Mouse (Mus musculus): ENCODE results near the gene Sdcbp2. TPM values are rescaled to one million over a fixed set of nuclear protein-coding genes. Genes with fewer than 3 reads are reported as not detected.
"Not testable (repeated sequence)": the region's sequence is repeated elsewhere in the genome, so short reads cannot be mapped to it uniquely, and the experiment has no call there.

The Sdcbp2 gene
- polyA plus RNA-seq, 1 experiment from 2014 or later = 0.24 TPM

GRCm38 (mm10) chr2:151609974-151610373 is 37.6 kb downstream of the Sdcbp2 start:
- Histone ChIP-seq H3K9ac (ENCODE audit: low read depth, low read length) (no peak overlapping the region), H3K9me3 (replicated peaks; ENCODE audit: control insufficient read depth, low read length) (no peaks in the 10 kb centered on the region), H3K27me3 (ENCODE audit: control insufficient read depth, insufficient read depth, low read depth, low read length) (no peaks in the 10 kb centered on the region), H3K27ac (ENCODE audit: low read length) (no peak overlapping the region), H3K4me1 (ENCODE audit: control insufficient read depth, low read depth, low read length) (no peaks in the 10 kb centered on the region), H3K4me2 (ENCODE audit: low read depth, low read length) (no peak overlapping the region), H3K36me3 (ENCODE audit: control insufficient read depth, insufficient read depth) (no peaks in the 10 kb centered on the region), H3K4me3 (ENCODE audit: low read depth, low read length) (no peak overlapping the region)
- WGBS (ENCODE audit: insufficient replicate concordance) = 30% methylated on average over 3 of the region's 3 CpGs
- ATAC-seq (ENCODE audit: low read depth) = no peak

- not testable (repeated sequence) for H3K9me3 ChIP-seq (replicated peaks; ENCODE audit: control insufficient read depth, low read length); H3K36me3 ChIP-seq (ENCODE audit: control insufficient read depth, insufficient read depth); H3K27me3 ChIP-seq (ENCODE audit: control insufficient read depth, insufficient read depth, low read depth, low read length); H3K4me1 ChIP-seq (ENCODE audit: control insufficient read depth, low read depth, low read length); H3K4me3 ChIP-seq (ENCODE audit: low read depth, low read length); H3K4me2 ChIP-seq (ENCODE audit: low read depth, low read length); ATAC-seq (ENCODE audit: low read depth); H3K9ac ChIP-seq (ENCODE audit: low read depth, low read length); H3K27ac ChIP-seq (ENCODE audit: low read length)
- 66% methylated on average over 6 of the region's 8 CpGs for WGBS (ENCODE audit: insufficient replicate concordance)
Measured at GRCm38 (mm10) chr2:151615779-151616178, 43.4 kb downstream of the Sdcbp2 start.

- Histone ChIP-seq H3K4me2 (ENCODE audit: low read depth, low read length) (no peak overlapping the region), H3K9me3 (replicated peaks; ENCODE audit: control insufficient read depth, low read length) (no peaks in the 10 kb centered on the region), H3K27ac (ENCODE audit: low read length) (no peak overlapping the region), H3K9ac (ENCODE audit: low read depth, low read length) (no peak overlapping the region), H3K27me3 (ENCODE audit: control insufficient read depth, insufficient read depth, low read depth, low read length) (no peaks in the 10 kb centered on the region), H3K4me3 (ENCODE audit: low read depth, low read length) (no peak overlapping the region), H3K36me3 (ENCODE audit: control insufficient read depth, insufficient read depth) (no peaks in the 10 kb centered on the region), H3K4me1 (ENCODE audit: control insufficient read depth, low read depth, low read length) (no peaks in the 10 kb centered on the region)
- no peak for ATAC-seq (ENCODE audit: low read depth)
- 54% methylated on average over 6 of the region's 6 CpGs for WGBS (ENCODE audit: insufficient replicate concordance)
Measured at GRCm38 (mm10) chr2:151616551-151617329, 44.3 kb downstream of the Sdcbp2 start.

- ATAC-seq (ENCODE audit: low read depth) = no peak
- Histone ChIP-seq H3K27me3 (ENCODE audit: control insufficient read depth, insufficient read depth, low read depth, low read length) (no peaks in the 10 kb centered on the region), H3K9me3 (replicated peaks; ENCODE audit: control insufficient read depth, low read length) (no peaks in the 10 kb centered on the region), H3K36me3 (ENCODE audit: control insufficient read depth, insufficient read depth) (no peaks in the 10 kb centered on the region), H3K27ac (ENCODE audit: low read length) (no peak overlapping the region), H3K9ac (ENCODE audit: low read depth, low read length) (no peak overlapping the region), H3K4me3 (ENCODE audit: low read depth, low read length) (no peak overlapping the region), H3K4me1 (ENCODE audit: control insufficient read depth, low read depth, low read length) (no peaks in the 10 kb centered on the region), H3K4me2 (ENCODE audit: low read depth, low read length) (no peak overlapping the region)
- 49% methylated on average over 3 of the region's 3 CpGs for WGBS (ENCODE audit: insufficient replicate concordance)
Measured at GRCm38 (mm10) chr2:151623776-151624175, 51.4 kb downstream of the Sdcbp2 start.

GRCm38 (mm10) chr2:151626296-151626695 is 53.9 kb downstream of the Sdcbp2 start:
- H3K4me1 ChIP-seq (ENCODE audit: control insufficient read depth, low read depth, low read length) = no peaks in the 10 kb centered on the region
- no peaks in the 10 kb centered on the region for H3K36me3 ChIP-seq (ENCODE audit: control insufficient read depth, insufficient read depth)
- H3K4me2 ChIP-seq (ENCODE audit: low read depth, low read length) = no peak overlapping the region
- H3K27ac ChIP-seq (ENCODE audit: low read length) = no peak overlapping the region
- H3K9ac ChIP-seq (ENCODE audit: low read depth, low read length) = no peak overlapping the region
- 66% methylated on average over 7 of the region's 7 CpGs for WGBS (ENCODE audit: insufficient replicate concordance)
- H3K27me3 ChIP-seq (ENCODE audit: control insufficient read depth, insufficient read depth, low read depth, low read length) = peaks cover 9% of the 10 kb centered on the region
- no peak for ATAC-seq (ENCODE audit: low read depth)
- no peak overlapping the region for H3K4me3 ChIP-seq (ENCODE audit: low read depth, low read length)
- H3K9me3 ChIP-seq (replicated peaks; ENCODE audit: control insufficient read depth, low read length) = no peaks in the 10 kb centered on the region

- no peaks in the 10 kb centered on the region for H3K9me3 ChIP-seq (replicated peaks; ENCODE audit: control insufficient read depth, low read length)
- no peak overlapping the region for H3K27ac ChIP-seq (ENCODE audit: low read length)
- no peaks in the 10 kb centered on the region for H3K36me3 ChIP-seq (ENCODE audit: control insufficient read depth, insufficient read depth)
- ATAC-seq (ENCODE audit: low read depth) = no peak
- no peak overlapping the region for H3K4me2 ChIP-seq (ENCODE audit: low read depth, low read length)
- H3K9ac ChIP-seq (ENCODE audit: low read depth, low read length) = no peak overlapping the region
- peaks cover 23% of the 10 kb centered on the region for H3K27me3 ChIP-seq (ENCODE audit: control insufficient read depth, insufficient read depth, low read depth, low read length)
- no peak overlapping the region for H3K4me3 ChIP-seq (ENCODE audit: low read depth, low read length)
- H3K4me1 ChIP-seq (ENCODE audit: control insufficient read depth, low read depth, low read length) = no peaks in the 10 kb centered on the region
- 66% methylated on average over 3 of the region's 3 CpGs for WGBS (ENCODE audit: insufficient replicate concordance)
Measured at GRCm38 (mm10) chr2:151628011-151628410, 55.6 kb downstream of the Sdcbp2 start.

- Histone ChIP-seq H3K4me3 (ENCODE audit: low read depth, low read length) (no peak overlapping the region), H3K4me2 (ENCODE audit: low read depth, low read length) (no peak overlapping the region), H3K27ac (ENCODE audit: low read length) (no peak overlapping the region), H3K9ac (ENCODE audit: low read depth, low read length) (no peak overlapping the region), H3K27me3 (ENCODE audit: control insufficient read depth, insufficient read depth, low read depth, low read length) (peaks cover 32% of the 10 kb centered on the region), H3K36me3 (ENCODE audit: control insufficient read depth, insufficient read depth) (no peaks in the 10 kb centered on the region), H3K9me3 (replicated peaks; ENCODE audit: control insufficient read depth, low read length) (no peaks in the 10 kb centered on the region), H3K4me1 (ENCODE audit: control insufficient read depth, low read depth, low read length) (no peaks in the 10 kb centered on the region)
- ATAC-seq (ENCODE audit: low read depth) = no peak
- 43% methylated on average over 7 of the region's 7 CpGs for WGBS (ENCODE audit: insufficient replicate concordance)
Measured at GRCm38 (mm10) chr2:151629310-151629709, 56.9 kb downstream of the Sdcbp2 start.

- Histone ChIP-seq H3K4me2 (ENCODE audit: low read depth, low read length) (peak overlapping the region; percentile 60), H3K27ac (ENCODE audit: low read length) (no peak overlapping the region), H3K4me3 (ENCODE audit: low read depth, low read length) (peak overlapping the region; percentile 51), H3K4me1 (ENCODE audit: control insufficient read depth, low read depth, low read length) (no peaks in the 10 kb centered on the region), H3K9ac (ENCODE audit: low read depth, low read length) (no peak overlapping the region), H3K36me3 (ENCODE audit: control insufficient read depth, insufficient read depth) (no peaks in the 10 kb centered on the region), H3K27me3 (ENCODE audit: control insufficient read depth, insufficient read depth, low read depth, low read length) (peaks cover 32% of the 10 kb centered on the region), H3K9me3 (replicated peaks; ENCODE audit: control insufficient read depth, low read length) (no peaks in the 10 kb centered on the region)
- 3% methylated on average over 22 of the region's 22 CpGs for WGBS (ENCODE audit: insufficient replicate concordance)
- no peak for ATAC-seq (ENCODE audit: low read depth)
Measured at GRCm38 (mm10) chr2:151631406-151632158, 59.2 kb downstream of the Sdcbp2 start.
